Mouse (Mus musculus) CH12.LX (cell line): ENCODE data around the gene Gm28998. TPM values are rescaled to one million over a fixed set of nuclear protein-coding genes. Genes with fewer than 3 reads are reported as not detected.
"Not testable (repeated sequence)": the region's sequence is repeated elsewhere in the genome, so short reads cannot be mapped to it uniquely, and the experiment has no call there.

Experiments used
- DNase-seq: peaks from one replicate; pipeline ENCODE4 v3.0.0-alpha.2; 2013; ENCODE audit errors: extremely low read depth
- H3K27ac ChIP-seq: 2 replicates; pipeline ENCODE4 v1.5.1; 2012; ENCODE audit warnings: low read depth, mild to moderate bottlenecking, control low read depth, moderate library complexity; ENCODE audit not compliant: insufficient read depth
- H3K27me3 ChIP-seq: replicated peaks from 2 replicates; pipeline ENCODE3; 2012; ENCODE audit warnings: inconsistent platforms
- H3K36me3 ChIP-seq, 2 experiments: replicated peaks in 1 of 2; 2 replicates each; pipeline versions ENCODE3 to v1.6.1; 2012; ENCODE audit warnings: inconsistent platforms in 1 of 2, low read length in 1 of 2, mild to moderate bottlenecking in 1 of 2, mixed read lengths in 1 of 2, moderate library complexity in 1 of 2; ENCODE audit not compliant: control insufficient read depth in 1 of 2, insufficient read depth in 1 of 2
- H3K4me1 ChIP-seq, 2 experiments: 2 replicates each; pipeline ENCODE4 v1.6.1; 2012; ENCODE audit warnings: inconsistent platforms in 1 of 2, moderate library complexity in 1 of 2; ENCODE audit not compliant: insufficient read depth in 2 of 2, control insufficient read depth in 1 of 2
- H3K4me2 ChIP-seq: 2 replicates; pipeline ENCODE4 v1.6.1; 2012; ENCODE audit warnings: low read depth, mild to moderate bottlenecking, control low read depth; ENCODE audit not compliant: poor library complexity, insufficient read depth, severe bottlenecking
- H3K4me3 ChIP-seq, 3 experiments: fragments of 150-350 bp in 1 of 3; sonication (generic) in 1 of 3; replicated peaks in 1 of 3; 2 replicates each; pipeline versions ENCODE3 to v1.5.1; 2011 to 2012; ENCODE audit warnings: low read depth in 2 of 3, low read length in 2 of 3, mild to moderate bottlenecking in 2 of 3, moderate library complexity in 2 of 3, control low read depth in 1 of 3, improper control_type of control experiment in 1 of 3, inconsistent platforms in 1 of 3, mixed read lengths in 1 of 3; ENCODE audit not compliant: poor library complexity in 1 of 3
- H3K79me2 ChIP-seq: replicated peaks from 2 replicates; pipeline ENCODE4 v1.6.1; 2012; ENCODE audit warnings: mild to moderate bottlenecking, moderate library complexity; ENCODE audit not compliant: control insufficient read depth, poor library complexity, insufficient read depth, severe bottlenecking; ENCODE audit errors: extremely low read depth
- H3K9ac ChIP-seq: 2 replicates; pipeline ENCODE4 v1.6.1; 2012; ENCODE audit warnings: low read depth, mild to moderate bottlenecking, control low read depth, moderate library complexity; ENCODE audit not compliant: insufficient read depth
- H3K9me3 ChIP-seq: replicated peaks from 2 replicates; pipeline ENCODE3; 2012; ENCODE audit warnings: low read length, inconsistent platforms, mixed read lengths
- dilution Hi-C: fragments of 300-500 bp; cut with MboI; formaldehyde crosslinking; loops from 2 replicates; pipeline ENCODE4 v1.14.3; 2020; ENCODE audit warnings: low sequenced_read_pairs; ENCODE audit not compliant: extremely low pct_unique_long_range_greater_than_20kb, extremely low pct_ligation_motif_present
- in situ Hi-C: fragments of 300-500 bp; cut with MboI; formaldehyde crosslinking; loops from 3 replicates; pipeline ENCODE4 v1.14.3; 2019; ENCODE audit warnings: low sequenced_read_pairs, low pct_ligation_motif_present, low pct_unique_long_range_greater_than_20kb, mixed read lengths
- polyA plus RNA-seq: library from polyadenylated mRNA; unstranded; fragments of >175 nt; gene quantifications from 2 replicates; pipeline ENCODE4 v1.2.1, GENCODE M21; 2012; ENCODE audit warnings: low read depth; ENCODE audit not compliant: insufficient read length
- total RNA-seq, 2 experiments: library from RNA; depleted of rRNA; stranded (reverse); fragments of 300-350 nt in 1 of 2; fragments of >200 nt in 1 of 2; gene quantifications; 2 replicates each; pipeline ENCODE4 v1.2.3; 2012 to 2014

The Gm28998 gene
- total RNA-seq (2012; rRNA removed), result not detected in 2 replicates
- not detected in 2 replicates for total RNA-seq (2014; rRNA removed)
- polyA plus RNA-seq, result not detected in 2 replicates

DNA sequence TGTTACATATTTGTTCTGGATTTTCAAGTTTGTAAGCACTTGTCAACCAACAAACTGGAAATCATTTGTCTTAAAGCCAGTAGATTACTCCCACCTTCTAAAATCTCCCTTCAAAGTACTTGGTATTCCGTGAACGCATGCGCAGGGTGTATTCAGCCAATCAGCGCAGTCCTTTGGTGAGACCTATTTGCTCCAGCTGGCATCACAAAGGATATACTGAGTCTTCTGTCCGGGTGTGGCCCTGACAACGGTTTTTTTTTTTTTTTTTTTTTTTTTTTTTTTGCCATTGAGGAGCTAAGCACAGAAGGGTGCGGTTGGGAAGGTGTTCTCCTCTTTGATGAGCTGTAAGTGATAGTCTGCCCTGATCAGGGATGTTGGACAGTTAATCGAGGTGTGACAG lies at the start of gene Gm28998:
TSS of gene Gm28998 (plus strand) at position 301 of the 400 bp plus-strand sequence.
- H3K4me1 ChIP-seq, H3K27ac ChIP-seq, H3K27me3 ChIP-seq, DNase-seq, H3K36me3 ChIP-seq, H3K4me3 ChIP-seq, H3K9ac ChIP-seq, in situ Hi-C loops, H3K9me3 ChIP-seq, H3K79me2 ChIP-seq, dilution Hi-C loops, H3K4me2 ChIP-seq: not testable (repeated sequence)

Other genes starting within 250 kb of the Gm28998 start
- gene Gm21244, start 84.5 kb upstream of the Gm28998 start, total RNA-seq (2012; rRNA removed), result not detected in 2 replicates
- gene Gm21244, start 84.5 kb upstream of the Gm28998 start, total RNA-seq (2014; rRNA removed), result not detected in 2 replicates
- not detected in 2 replicates for gene Gm21244, start 84.5 kb upstream of the Gm28998 start, polyA plus RNA-seq
- gene Gm21788, start 151.2 kb downstream of the Gm28998 start, total RNA-seq (2012; rRNA removed), result not detected in 2 replicates
- not detected in 2 replicates for gene Gm21788, start 151.2 kb downstream of the Gm28998 start, total RNA-seq (2014; rRNA removed)
- not detected in 2 replicates for gene Gm21788, start 151.2 kb downstream of the Gm28998 start, polyA plus RNA-seq